Comparison of ENCODE assay signal across 15 mouse cellular contexts in the genomic region with DNA sequence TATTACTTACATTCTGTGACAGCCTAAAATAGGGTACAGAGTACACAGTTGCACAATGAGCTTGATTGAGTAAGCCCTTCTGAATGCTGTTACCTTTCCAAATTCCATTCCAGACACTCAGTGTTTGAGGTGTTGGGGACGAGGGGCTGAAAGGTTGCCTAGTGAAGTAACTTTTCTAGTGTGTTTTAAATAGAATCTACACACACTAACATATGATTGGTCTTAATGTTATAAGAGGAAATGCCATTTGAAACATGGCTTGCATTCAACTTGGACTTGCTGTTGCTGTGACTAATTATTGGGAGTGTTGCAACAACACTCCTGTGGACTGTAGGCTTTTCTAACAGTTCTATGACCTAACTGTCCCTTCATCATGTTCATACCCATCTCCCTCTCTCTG.
A peak's percentile ranks its signal among the peaks of the same experiment; 100 is the strongest.
DNase-seq lines count a peak whose midpoint lies in the region; ATAC-seq lines count a peak whose summit lies in the region.
"Had no signal": no experiment of that assay in that cellular context is flagged by ENCODE, and none has a peak within 500 bp of the region (broad histone marks: within the 10 kb centered on the region; RNA-seq: fewer than 3 reads in every experiment).

No protein-coding gene starts in this region.

- no peak overlapping the region for H3K4me3 ChIP-seq in limb, embryonic 11.5 days (ENCODE audit: low read depth, low read length)
- H3K4me3 ChIP-seq in limb, embryonic 10.5 days, result no peak overlapping the region
- H3K4me3 ChIP-seq in heart, embryonic 15.5 days, result no peak overlapping the region
- H3K4me3 ChIP-seq: embryonic facial prominence, embryonic 13.5 days; neural tube, embryonic 12.5 days had no signal

- H3K9me3 ChIP-seq in limb, embryonic 11.5 days (ENCODE audit: control insufficient read depth, low read length), result no peaks in the 10 kb centered on the region
- H3K9me3 ChIP-seq in limb, embryonic 10.5 days (replicated peaks), result no peaks in the 10 kb centered on the region
- no peaks in the 10 kb centered on the region for H3K9me3 ChIP-seq in heart, embryonic 15.5 days (replicated peaks)
- H3K9me3 ChIP-seq: embryonic facial prominence, embryonic 13.5 days; neural tube, embryonic 12.5 days had no signal

- 91% methylated on average over 1 of the region's 1 CpGs for WGBS in limb, embryonic 11.5 days
- 92% methylated on average over 1 of the region's 1 CpGs for WGBS in limb, embryonic 10.5 days
- WGBS in heart, embryonic 15.5 days, result 35% methylated on average over 1 of the region's 1 CpGs

- H3K27ac ChIP-seq in limb, embryonic 11.5 days (replicated peaks; ENCODE audit: low read depth, low read length), result no peak overlapping the region
- no peak overlapping the region for H3K27ac ChIP-seq in limb, embryonic 10.5 days
- H3K27ac ChIP-seq in heart, embryonic 15.5 days, result peak overlapping the region; percentile 95
- H3K27ac ChIP-seq: embryonic facial prominence, embryonic 13.5 days; neural tube, embryonic 12.5 days had no signal

- no peak overlapping the region for H3K4me2 ChIP-seq in limb, embryonic 11.5 days (ENCODE audit: low read depth, severe bottlenecking)
- H3K4me2 ChIP-seq in heart, embryonic 15.5 days, result no peak overlapping the region
- H3K4me2 ChIP-seq: embryonic facial prominence, embryonic 13.5 days; neural tube, embryonic 12.5 days had no signal

- ATAC-seq in limb, embryonic 11.5 days (ENCODE audit: insufficient number of reproducible peaks, low FRiP score, low TSS enrichment, low read depth), result no peak
- ATAC-seq in heart, embryonic 15.5 days (replicated peaks; ENCODE audit: insufficient number of reproducible peaks, insufficient read depth, low FRiP score, low read depth), result peak; percentile 19
- ATAC-seq: activated CD4-positive, CD25-positive, alpha-beta regulatory T cell, adult 4 months had no signal

- H3K27me3 ChIP-seq in limb, embryonic 11.5 days (ENCODE audit: control insufficient read depth, insufficient read depth, low read length), result no peaks in the 10 kb centered on the region
- no peaks in the 10 kb centered on the region for H3K27me3 ChIP-seq in limb, embryonic 10.5 days (ENCODE audit: low read depth, poor library complexity, severe bottlenecking)
- no peaks in the 10 kb centered on the region for H3K27me3 ChIP-seq in heart, embryonic 15.5 days
- H3K27me3 ChIP-seq: CH12.LX; embryonic facial prominence, embryonic 13.5 days; neural tube, embryonic 12.5 days had no signal

- H3K4me1 ChIP-seq in limb, embryonic 11.5 days (ENCODE audit: control insufficient read depth, insufficient read depth, low read length), result no peaks in the 10 kb centered on the region; the same call in 1 of the 2 replicates
- no peaks in the 10 kb centered on the region; the same call in 1 of the 2 replicates for H3K4me1 ChIP-seq in limb, embryonic 10.5 days
- peaks cover 80% of the 10 kb centered on the region for H3K4me1 ChIP-seq in heart, embryonic 15.5 days (replicated peaks)
- H3K4me1 ChIP-seq: embryonic facial prominence, embryonic 13.5 days; neural tube, embryonic 12.5 days had no signal

- no peaks in the 10 kb centered on the region for H3K36me3 ChIP-seq in limb, embryonic 11.5 days (ENCODE audit: control insufficient read depth, insufficient read depth, low read length)
- no peaks in the 10 kb centered on the region for H3K36me3 ChIP-seq in limb, embryonic 10.5 days
- H3K36me3 ChIP-seq in heart, embryonic 15.5 days, result peaks cover 13% of the 10 kb centered on the region

- DNase-seq in limb, embryonic 11.5 days (ENCODE audit: low spot score), result peak; percentile 33
- DNase-seq in limb, embryonic 10.5 days (ENCODE audit: low spot score), result no peak
- peak; percentile 66 to 83 for DNase-seq in lung, adult 18-20 months
- no peak for DNase-seq in left cerebral cortex, adult 8-10 months (ENCODE audit: low spot score in 2 of 2)
- no peak for DNase-seq in layer of hippocampus, postnatal 36 days
- DNase-seq in kidney, postnatal 10 days, result no peak
- no peak for DNase-seq in cerebellum, adult 9-11 months
- DNase-seq: cerebellum, adult 11 months; kidney, postnatal 4 days; right cerebral cortex, postnatal 25 days had no signal

- no peak overlapping the region for H3K9ac ChIP-seq in limb, embryonic 11.5 days (ENCODE audit: low read length)
- H3K9ac ChIP-seq in heart, embryonic 15.5 days, result no peak overlapping the region
- H3K9ac ChIP-seq: embryonic facial prominence, embryonic 13.5 days; neural tube, embryonic 12.5 days had no signal

Comparison
In these comparisons a context has a peak if more than half of its experiments do, and no peak if none do; other contexts are left out.
1. DNase-seq: peak in limb, embryonic 11.5 days (single experiment) and lung, adult 18-20 months (2 of 2); none in limb, embryonic 10.5 days (single experiment), left cerebral cortex, adult 8-10 months (0 of 2), layer of hippocampus, postnatal 36 days (0 of 2), kidney, postnatal 10 days (single experiment) and cerebellum, adult 9-11 months (single experiment).